Mouse (Mus musculus): Measurements from ENCODE around the gene Lpp. TPM values are rescaled to one million over a fixed set of nuclear protein-coding genes. Genes with fewer than 3 reads are reported as not detected.

The Lpp gene
- polyA plus RNA-seq, 1 experiment from 2014 or later, result 42.7 TPM

- no peak overlapping the region for H3K4me2 ChIP-seq (ENCODE audit: low read depth, low read length)
- peaks cover 5% of the 10 kb centered on the region; the same call in 1 of the 2 replicates for H3K4me1 ChIP-seq (ENCODE audit: control insufficient read depth, insufficient read depth, low read length)
- no peak for DNase-seq (ENCODE audit: low spot score)
- no peak overlapping the region for H3K27ac ChIP-seq (replicated peaks; ENCODE audit: low read depth, low read length)
- no peaks in the 10 kb centered on the region for H3K36me3 ChIP-seq (ENCODE audit: control insufficient read depth, insufficient read depth, low read length)
- whole genome bisulfite sequencing, result 74% methylated on average over 12 of the region's 12 CpGs
- H3K4me3 ChIP-seq (ENCODE audit: low read depth, low read length), result no peak overlapping the region
- no peak for ATAC-seq (ENCODE audit: low read depth)
- no peaks in the 10 kb centered on the region for H3K9me3 ChIP-seq (ENCODE audit: control insufficient read depth, low read length)
- H3K9ac ChIP-seq (ENCODE audit: low read depth, low read length), result no peak overlapping the region
- no peaks in the 10 kb centered on the region for H3K27me3 ChIP-seq (replicated peaks; ENCODE audit: control insufficient read depth, insufficient read depth, low read length)
Measured at GRCm38 (mm10) chr16:24629218-24630172, 236.2 kb downstream of the Lpp start.

- H3K4me3 ChIP-seq (ENCODE audit: low read depth, low read length), result no peak overlapping the region
- H3K9ac ChIP-seq (ENCODE audit: low read depth, low read length), result no peak overlapping the region
- H3K27ac ChIP-seq (replicated peaks; ENCODE audit: low read depth, low read length), result no peak overlapping the region
- WGBS, result 91% methylated on average over 7 of the region's 7 CpGs
- H3K27me3 ChIP-seq (replicated peaks; ENCODE audit: control insufficient read depth, insufficient read depth, low read length), result no peaks in the 10 kb centered on the region
- ATAC-seq (ENCODE audit: low read depth) (no peak; the same call in 1 of the 2 replicates), DNase-seq (ENCODE audit: low spot score) (peak; percentile 13)
- no peaks in the 10 kb centered on the region for H3K9me3 ChIP-seq (ENCODE audit: control insufficient read depth, low read length)
- H3K36me3 ChIP-seq (ENCODE audit: control insufficient read depth, insufficient read depth, low read length), result no peaks in the 10 kb centered on the region
- H3K4me2 ChIP-seq (ENCODE audit: low read depth, low read length), result no peak overlapping the region
- H3K4me1 ChIP-seq (ENCODE audit: control insufficient read depth, insufficient read depth, low read length), result no peaks in the 10 kb centered on the region
Measured at GRCm38 (mm10) chr16:24635381-24635919, 242.1 kb downstream of the Lpp start.

- no peak overlapping the region for H3K27ac ChIP-seq (replicated peaks; ENCODE audit: low read depth, low read length)
- no peak overlapping the region for H3K4me3 ChIP-seq (ENCODE audit: low read depth, low read length)
- H3K27me3 ChIP-seq (replicated peaks; ENCODE audit: control insufficient read depth, insufficient read depth, low read length), result no peaks in the 10 kb centered on the region
- DNase-seq (ENCODE audit: low spot score) (no peak), ATAC-seq (ENCODE audit: low read depth) (no peak; the same call in 1 of the 2 replicates)
- no peak overlapping the region for H3K4me2 ChIP-seq (ENCODE audit: low read depth, low read length)
- WGBS, result 83% methylated on average over 2 of the region's 2 CpGs
- no peaks in the 10 kb centered on the region for H3K9me3 ChIP-seq (ENCODE audit: control insufficient read depth, low read length)
- no peaks in the 10 kb centered on the region for H3K36me3 ChIP-seq (ENCODE audit: control insufficient read depth, insufficient read depth, low read length)
- H3K9ac ChIP-seq (ENCODE audit: low read depth, low read length), result no peak overlapping the region
- H3K4me1 ChIP-seq (ENCODE audit: control insufficient read depth, insufficient read depth, low read length), result no peaks in the 10 kb centered on the region
Measured at GRCm38 (mm10) chr16:24636894-24637293, 243.6 kb downstream of the Lpp start.

GRCm38 (mm10) chr16:24641003-24641797, 247.9 kb downstream of the Lpp start:
- Histone ChIP-seq H3K9me3 (ENCODE audit: control insufficient read depth, low read length) (no peaks in the 10 kb centered on the region), H3K27me3 (replicated peaks; ENCODE audit: control insufficient read depth, insufficient read depth, low read length) (no peaks in the 10 kb centered on the region), H3K4me1 (ENCODE audit: control insufficient read depth, insufficient read depth, low read length) (0 out of 2 replicates have a peak, but pooled peaks cover 7% of the 10 kb centered on the region), H3K4me2 (ENCODE audit: low read depth, low read length) (no peak overlapping the region), H3K4me3 (ENCODE audit: low read depth, low read length) (no peak overlapping the region), H3K27ac (replicated peaks; ENCODE audit: low read depth, low read length) (no peak overlapping the region), H3K36me3 (ENCODE audit: control insufficient read depth, insufficient read depth, low read length) (no peaks in the 10 kb centered on the region), H3K9ac (ENCODE audit: low read depth, low read length) (no peak overlapping the region)
- ATAC-seq (ENCODE audit: low read depth) (no peak), DNase-seq (ENCODE audit: low spot score) (no peak)
- 84% methylated on average over 9 of the region's 9 CpGs for WGBS

- H3K36me3 ChIP-seq (ENCODE audit: control insufficient read depth, insufficient read depth, low read length), result no peaks in the 10 kb centered on the region
- DNase-seq (ENCODE audit: low spot score), result peak; percentile 74
- H3K4me2 ChIP-seq (ENCODE audit: low read depth, low read length), result no peak overlapping the region
- WGBS, result 85% methylated on average over 4 of the region's 4 CpGs
- no peaks in the 10 kb centered on the region for H3K9me3 ChIP-seq (ENCODE audit: control insufficient read depth, low read length)
- H3K4me3 ChIP-seq (ENCODE audit: low read depth, low read length), result no peak overlapping the region
- peak; percentile 81; the same call in 1 of the 2 replicates for ATAC-seq (ENCODE audit: low read depth)
- no peaks in the 10 kb centered on the region for H3K27me3 ChIP-seq (replicated peaks; ENCODE audit: control insufficient read depth, insufficient read depth, low read length)
- no peak overlapping the region for H3K27ac ChIP-seq (replicated peaks; ENCODE audit: low read depth, low read length)
- H3K4me1 ChIP-seq (ENCODE audit: control insufficient read depth, insufficient read depth, low read length), result 0 out of 2 replicates have a peak, but pooled peaks cover 7% of the 10 kb centered on the region
- H3K9ac ChIP-seq (ENCODE audit: low read depth, low read length), result no peak overlapping the region
Measured at GRCm38 (mm10) chr16:24643024-24643635, 249.8 kb downstream of the Lpp start.

GRCm38 (mm10) chr16:24644154-24644553, 250.8 kb downstream of the Lpp start:
- Histone ChIP-seq H3K4me2 (ENCODE audit: low read depth, low read length) (no peak overlapping the region), H3K9ac (ENCODE audit: low read depth, low read length) (no peak overlapping the region), H3K4me3 (ENCODE audit: low read depth, low read length) (no peak overlapping the region), H3K4me1 (ENCODE audit: control insufficient read depth, insufficient read depth, low read length) (0 out of 2 replicates have a peak, but pooled peaks cover 7% of the 10 kb centered on the region), H3K36me3 (ENCODE audit: control insufficient read depth, insufficient read depth, low read length) (no peaks in the 10 kb centered on the region), H3K27me3 (replicated peaks; ENCODE audit: control insufficient read depth, insufficient read depth, low read length) (no peaks in the 10 kb centered on the region), H3K27ac (replicated peaks; ENCODE audit: low read depth, low read length) (no peak overlapping the region), H3K9me3 (ENCODE audit: control insufficient read depth, low read length) (no peaks in the 10 kb centered on the region)
- WGBS, result 84% methylated on average over 8 of the region's 8 CpGs
- no peak for DNase-seq (ENCODE audit: low spot score)
- no peak for ATAC-seq (ENCODE audit: low read depth)

- no peaks in the 10 kb centered on the region for H3K27me3 ChIP-seq (replicated peaks; ENCODE audit: control insufficient read depth, insufficient read depth, low read length)
- no peak for ATAC-seq (ENCODE audit: low read depth)
- H3K9ac ChIP-seq (ENCODE audit: low read depth, low read length), result no peak overlapping the region
- H3K4me3 ChIP-seq (ENCODE audit: low read depth, low read length), result no peak overlapping the region
- DNase-seq (ENCODE audit: low spot score), result no peak
- no peak overlapping the region for H3K4me2 ChIP-seq (ENCODE audit: low read depth, low read length)
- H3K4me1 ChIP-seq (ENCODE audit: control insufficient read depth, insufficient read depth, low read length), result 0 out of 2 replicates have a peak, but pooled peaks cover 7% of the 10 kb centered on the region
- no peaks in the 10 kb centered on the region for H3K36me3 ChIP-seq (ENCODE audit: control insufficient read depth, insufficient read depth, low read length)
- WGBS, result 85% methylated on average over 4 of the region's 4 CpGs
- H3K27ac ChIP-seq (replicated peaks; ENCODE audit: low read depth, low read length), result no peak overlapping the region
- no peaks in the 10 kb centered on the region for H3K9me3 ChIP-seq (ENCODE audit: control insufficient read depth, low read length)
Measured at GRCm38 (mm10) chr16:24644760-24645406, 251.6 kb downstream of the Lpp start.

Data from embryonic facial prominence, embryonic 14.5 days (tissue).